Mouse (Mus musculus) gastrocnemius, postnatal 25 days (tissue): ENCODE data around the gene Ddx6. TPM values are rescaled to one million over a fixed set of nuclear protein-coding genes. Genes with fewer than 3 reads are reported as not detected.
"Not testable (repeated sequence)": the region's sequence is repeated elsewhere in the genome, so short reads cannot be mapped to it uniquely, and the experiment has no call there.

Experiments
- DNase-seq: peaks from one replicate; pipeline ENCODE4 v3.0.0; 2022
- total RNA-seq, 2 experiments: library from RNA; stranded (reverse); gene quantifications; 1 replicate in 1 of 2; 2 replicates in 1 of 2; pipeline ENCODE4 v1.2.3; 2021

Ddx6 gene
- total RNA-seq, 2 experiments from 2014 or later: 55.1 to 59.4 TPM

- no peak for DNase-seq
Observed at GRCm38 (mm10) chr9:44593886-44594285, 10.8 kb upstream of the Ddx6 start.

- DNase-seq: no peak
Observed at GRCm38 (mm10) chr9:44594901-44595536, 9.7 kb upstream of the Ddx6 start.

GRCm38 (mm10) chr9:44595537-44595930, 9.2 kb upstream of the Ddx6 start:
- no peak for DNase-seq

GRCm38 (mm10) chr9:44597742-44598141, 7.0 kb upstream of the Ddx6 start:
- no peak for DNase-seq

- no peak for DNase-seq
Observed at GRCm38 (mm10) chr9:44598899-44599495, 5.7 kb upstream of the Ddx6 start.

- no peak for DNase-seq
Observed at GRCm38 (mm10) chr9:44599616-44600015, 5.1 kb upstream of the Ddx6 start.

GRCm38 (mm10) chr9:44600801-44601200, 3.9 kb upstream of the Ddx6 start:
- DNase-seq: no peak

- DNase-seq: no peak
Observed at GRCm38 (mm10) chr9:44602766-44603165, 1.9 kb upstream of the Ddx6 start.

GRCm38 (mm10) chr9:44603454-44604289, 1.0 kb upstream of the Ddx6 start:
- DNase-seq: peak; percentile 26

GRCm38 (mm10) chr9:44604290-44604778, 358 bp upstream of the Ddx6 start:
- peak; percentile 81 for DNase-seq

GRCm38 (mm10) chr9:44605616-44606165, 999 bp downstream of the Ddx6 start:
- DNase-seq: no peak

GRCm38 (mm10) chr9:44606646-44607045, 2.0 kb downstream of the Ddx6 start:
- DNase-seq: no peak

GRCm38 (mm10) chr9:44607306-44607705, 2.6 kb downstream of the Ddx6 start:
- no peak for DNase-seq

GRCm38 (mm10) chr9:44610371-44610770, 5.7 kb downstream of the Ddx6 start:
- no peak for DNase-seq

GRCm38 (mm10) chr9:44613081-44613480, 8.4 kb downstream of the Ddx6 start:
- not testable (repeated sequence) for DNase-seq

- no peak for DNase-seq
Observed at GRCm38 (mm10) chr9:44621114-44621513, 16.4 kb downstream of the Ddx6 start.

GRCm38 (mm10) chr9:44624390-44624789, 19.7 kb downstream of the Ddx6 start:
- no peak for DNase-seq

GRCm38 (mm10) chr9:44626268-44626667, 21.6 kb downstream of the Ddx6 start:
- no peak for DNase-seq

- DNase-seq: peak; percentile 38
Observed at GRCm38 (mm10) chr9:44637551-44638169, 33.0 kb downstream of the Ddx6 start.

- peak; percentile 33 for DNase-seq
Observed at GRCm38 (mm10) chr9:44638726-44639125, 34.0 kb downstream of the Ddx6 start.

- not testable (repeated sequence) for DNase-seq
Observed at GRCm38 (mm10) chr9:44640028-44640427, 35.3 kb downstream of the Ddx6 start.
